Mouse (Mus musculus): ENCODE data around the gene Gadd45g.

The Gadd45g gene

GRCm38 (mm10) chr13:51832491-51832890 lies 14.0 kb upstream of the Gadd45g start:
- intact Hi-C loops (cut with DNase I): loop anchor here (10.0 kb wide), 1 partner anchor 792 kb away; no protein-coding TSS in a partner anchor

GRCm38 (mm10) chr13:51833611-51834010 lies 12.9 kb upstream of the Gadd45g start:
- intact Hi-C loops (cut with DNase I): loop anchor here (10.0 kb wide), 1 partner anchor 791 kb away; no protein-coding TSS in a partner anchor

GRCm38 (mm10) chr13:51834024-51834423 lies 12.5 kb upstream of the Gadd45g start:
- intact Hi-C loops (cut with DNase I): loop anchor here (10.0 kb wide), 1 partner anchor 791 kb away; no protein-coding TSS in a partner anchor

DNA sequence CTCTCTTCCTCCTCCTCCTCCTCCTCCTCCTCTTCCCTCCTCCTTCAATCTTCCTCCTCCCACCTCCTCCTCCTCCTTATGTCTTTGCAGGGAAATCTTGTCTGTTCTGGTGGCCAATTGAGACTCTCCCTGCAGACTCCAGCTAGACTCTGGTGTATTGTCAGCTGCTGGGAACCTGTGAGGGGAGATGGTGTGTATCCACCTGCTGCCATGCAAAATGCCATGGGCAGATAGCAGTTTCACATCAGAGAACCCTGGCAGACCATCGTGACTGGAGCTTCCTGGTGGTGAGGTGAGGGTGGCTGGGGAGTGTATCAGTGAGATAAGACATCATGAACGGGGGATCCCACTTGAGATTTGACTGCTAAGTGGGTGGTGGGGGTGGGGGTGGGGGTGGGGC lies 12.0 kb upstream of the Gadd45g start:
- intact Hi-C loops (cut with DNase I): loop anchor here (10.0 kb wide), 1 partner anchor 790 kb away; no protein-coding TSS in a partner anchor

DNA sequence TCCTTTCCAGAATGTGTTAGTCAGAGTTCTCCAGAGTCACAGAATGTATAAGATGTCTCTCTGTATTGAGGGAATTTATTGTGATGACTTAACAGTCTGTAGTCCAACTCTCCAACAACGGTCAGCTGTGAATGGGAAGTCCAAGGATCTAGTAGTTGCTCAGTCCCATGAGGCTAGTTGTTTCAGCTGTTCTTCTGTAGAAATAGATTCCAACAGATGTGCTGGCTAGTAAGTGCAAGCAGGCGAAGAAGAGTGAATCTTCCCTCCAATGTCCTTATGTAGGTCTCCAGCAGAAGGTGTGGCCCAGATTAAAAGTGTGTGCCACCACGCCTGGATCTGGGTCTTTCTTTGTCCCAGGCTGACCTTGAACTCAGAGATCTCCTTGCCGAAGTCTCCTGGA lies 11.3 kb upstream of the Gadd45g start:
- intact Hi-C loops (cut with DNase I): loop anchor here (5.0 to 10.0 kb wide), 2 partner anchors 697 to 790 kb away; partner anchors contain the start of gene Diras2

DNA sequence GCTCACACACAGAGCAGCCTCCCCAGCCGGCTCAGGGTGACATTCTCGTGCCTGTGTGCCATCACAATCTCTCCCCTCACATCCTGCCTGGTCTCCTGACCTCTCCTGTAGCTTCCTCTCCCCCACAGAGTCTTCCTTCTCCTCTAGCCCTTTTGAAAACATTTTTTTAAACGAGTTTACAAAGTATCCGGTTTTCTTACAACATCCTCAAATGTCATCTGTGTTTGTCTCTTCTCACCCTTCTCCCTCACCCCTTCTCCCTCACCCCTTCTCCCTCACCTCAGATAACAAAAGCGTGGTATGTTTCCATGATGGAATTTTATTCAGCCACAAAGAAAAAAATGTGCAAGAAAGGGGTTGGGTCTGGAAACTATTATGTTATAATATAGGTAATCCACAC lies 9.1 kb upstream of the Gadd45g start:
- intact Hi-C loops (cut with DNase I): loop anchor here (5.0 to 10.0 kb wide), 2 partner anchors 695 to 787 kb away; partner anchors contain the start of gene Diras2

GRCm38 (mm10) chr13:51839250-51840026 lies 7.0 kb upstream of the Gadd45g start:
- intact Hi-C loops (cut with DNase I): loop anchor here (5.0 to 10.0 kb wide), 2 partner anchors 693 to 785 kb away; partner anchors contain the start of gene Diras2

DNA sequence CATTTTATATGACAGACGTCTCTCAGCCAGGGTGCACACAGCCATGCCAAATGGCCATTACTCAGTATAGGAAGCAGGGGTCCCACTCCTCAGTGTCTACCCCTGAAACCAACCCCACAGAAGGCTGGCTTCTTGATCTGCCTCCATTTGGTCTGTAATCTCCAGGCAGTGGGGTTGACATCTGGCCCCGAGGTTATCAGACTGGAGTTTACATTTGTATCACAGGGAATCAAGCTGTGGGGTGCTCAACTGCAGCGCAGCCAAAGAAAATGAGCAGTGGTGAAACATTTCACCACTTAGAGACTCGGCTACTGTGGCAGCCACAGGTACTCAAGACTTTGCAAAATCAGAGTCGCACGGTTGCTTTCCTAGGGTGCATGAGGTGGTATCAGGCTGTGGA lies 5.8 kb upstream of the Gadd45g start:
- intact Hi-C loops (cut with DNase I): no loop called here

DNA sequence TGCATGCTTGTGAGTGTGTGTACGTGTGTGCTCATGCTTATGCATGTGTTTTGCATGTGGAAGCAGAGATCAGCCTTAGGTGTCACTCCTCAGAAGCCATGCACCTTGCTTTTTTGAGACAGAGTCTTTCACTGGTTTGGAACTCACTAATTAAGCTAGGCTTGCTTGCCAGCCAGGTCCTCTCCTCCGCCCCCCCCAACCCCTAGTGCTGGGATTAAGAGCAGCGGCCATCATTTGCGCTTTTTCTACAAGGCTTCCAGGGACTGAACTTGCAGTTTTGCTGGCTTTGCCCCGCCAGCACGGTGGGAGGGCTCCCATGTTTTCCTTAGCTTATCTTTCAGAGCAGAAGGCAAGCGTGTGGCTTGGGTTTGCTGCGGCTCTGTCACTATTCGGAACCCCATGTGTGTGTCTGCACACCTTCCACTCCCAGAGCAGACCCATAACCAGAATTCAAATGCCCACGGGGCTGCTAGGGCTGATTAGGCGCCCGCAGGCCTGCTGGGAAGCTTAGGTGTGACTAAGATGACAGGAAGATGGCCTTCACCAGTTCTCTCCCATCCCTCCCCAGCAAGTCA lies 4.8 kb upstream of the Gadd45g start:
- intact Hi-C loops (cut with DNase I): no loop called here

DNA sequence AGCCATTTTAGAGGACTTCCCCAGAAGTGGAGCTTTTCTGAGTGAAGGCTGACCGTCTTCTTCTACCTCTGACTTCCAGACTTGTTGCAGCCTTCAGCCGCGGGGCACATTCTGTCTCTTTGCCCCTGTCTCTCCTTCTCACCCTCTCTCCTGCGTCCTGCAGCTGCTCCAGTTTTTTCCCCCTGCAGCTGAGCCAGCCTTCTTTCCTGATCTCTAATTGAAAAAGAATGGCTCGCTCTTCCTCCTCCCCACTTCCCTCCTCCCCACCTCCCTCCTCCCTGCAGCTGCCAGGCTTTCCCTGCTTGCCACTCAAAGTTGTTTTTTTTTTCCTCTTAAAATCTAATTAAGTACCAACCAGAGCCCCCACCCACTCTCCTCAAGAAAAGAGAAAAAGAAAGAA lies 4.3 kb upstream of the Gadd45g start:
- intact Hi-C loops (cut with DNase I): no loop called here

DNA sequence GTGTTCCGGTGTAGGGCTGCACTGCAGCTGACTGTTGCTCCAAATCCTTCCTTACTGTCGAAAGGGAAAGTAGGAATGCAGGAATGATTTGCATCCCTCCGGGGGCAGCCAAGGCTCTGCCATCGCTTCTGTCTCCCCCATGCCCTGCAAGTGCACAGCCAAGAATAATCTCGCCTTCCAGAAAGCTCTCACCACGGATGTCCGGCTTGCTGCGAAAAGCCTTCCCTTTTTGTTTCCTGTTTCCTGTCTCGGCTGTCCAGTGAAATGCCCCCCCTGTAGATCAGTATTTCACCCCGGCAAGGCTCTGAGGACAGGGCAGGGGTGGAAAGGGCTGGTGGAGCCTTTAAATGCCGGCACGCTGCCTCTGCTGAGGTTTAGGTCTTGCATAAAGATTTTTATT lies 3.7 kb upstream of the Gadd45g start:
- intact Hi-C loops (cut with DNase I): no loop called here

DNA sequence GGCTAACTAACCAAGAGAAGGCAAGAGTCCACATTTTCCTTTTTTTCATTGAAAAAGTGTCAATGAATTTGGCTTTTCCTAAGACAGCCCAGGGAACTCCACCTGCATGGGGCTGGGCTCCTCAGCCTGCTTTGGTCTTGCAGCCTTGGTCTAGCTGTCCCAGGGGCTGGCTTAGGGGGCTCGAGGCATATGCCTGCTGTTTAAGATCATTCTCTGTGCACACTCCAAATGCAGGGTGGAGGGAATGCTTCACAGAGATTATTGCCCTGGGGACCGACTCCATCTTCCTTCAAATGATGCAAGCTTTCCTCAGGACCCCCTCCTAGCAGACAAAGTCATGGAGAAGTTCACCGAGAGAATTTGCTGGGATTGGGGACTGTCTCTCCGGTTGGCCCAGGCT lies 3.2 kb upstream of the Gadd45g start:
- intact Hi-C loops (cut with DNase I): no loop called here

GRCm38 (mm10) chr13:51844118-51844517 lies 2.4 kb upstream of the Gadd45g start:
- intact Hi-C loops (cut with DNase I): loop anchor here (2.0 kb wide), 1 partner anchor 379 kb away; no protein-coding TSS in a partner anchor

DNA sequence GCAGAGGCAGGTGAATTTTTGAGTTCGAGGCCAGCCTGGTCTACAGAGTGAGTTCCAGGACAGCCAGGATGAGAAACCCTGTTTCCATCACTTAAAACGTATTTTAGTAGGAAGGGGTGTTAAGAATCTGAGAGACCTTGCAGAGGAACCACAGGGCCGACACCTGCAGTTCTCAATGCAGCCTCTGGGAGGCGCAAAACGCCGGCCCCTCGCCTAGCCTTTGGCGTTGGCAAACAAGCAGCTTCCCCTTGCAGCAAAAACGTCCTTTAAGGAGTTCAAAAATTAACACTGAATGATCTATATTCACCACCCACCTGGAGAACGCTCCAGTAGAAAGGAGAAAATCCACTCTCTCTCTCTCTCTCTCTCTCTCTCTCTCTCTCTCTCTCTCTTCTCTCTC lies 1.8 kb upstream of the Gadd45g start:
- intact Hi-C loops (cut with DNase I): loop anchor here (2.0 to 5.0 kb wide), 4 partner anchors 58 to 378 kb away; no protein-coding TSS in a partner anchor

- intact Hi-C loops (cut with DNase I): loop anchor here (2.0 to 5.0 kb wide), 4 partner anchors 57 to 378 kb away; no protein-coding TSS in a partner anchor
These were observed 1.4 kb upstream of the Gadd45g start for GRCm38 (mm10) chr13:51845072-51845471.

- intact Hi-C loops (cut with DNase I): loop anchor here (2.0 to 5.0 kb wide), 4 partner anchors 57 to 377 kb away; no protein-coding TSS in a partner anchor
These were observed 787 bp upstream of the Gadd45g start for GRCm38 (mm10) chr13:51845591-51846191.

DNA sequence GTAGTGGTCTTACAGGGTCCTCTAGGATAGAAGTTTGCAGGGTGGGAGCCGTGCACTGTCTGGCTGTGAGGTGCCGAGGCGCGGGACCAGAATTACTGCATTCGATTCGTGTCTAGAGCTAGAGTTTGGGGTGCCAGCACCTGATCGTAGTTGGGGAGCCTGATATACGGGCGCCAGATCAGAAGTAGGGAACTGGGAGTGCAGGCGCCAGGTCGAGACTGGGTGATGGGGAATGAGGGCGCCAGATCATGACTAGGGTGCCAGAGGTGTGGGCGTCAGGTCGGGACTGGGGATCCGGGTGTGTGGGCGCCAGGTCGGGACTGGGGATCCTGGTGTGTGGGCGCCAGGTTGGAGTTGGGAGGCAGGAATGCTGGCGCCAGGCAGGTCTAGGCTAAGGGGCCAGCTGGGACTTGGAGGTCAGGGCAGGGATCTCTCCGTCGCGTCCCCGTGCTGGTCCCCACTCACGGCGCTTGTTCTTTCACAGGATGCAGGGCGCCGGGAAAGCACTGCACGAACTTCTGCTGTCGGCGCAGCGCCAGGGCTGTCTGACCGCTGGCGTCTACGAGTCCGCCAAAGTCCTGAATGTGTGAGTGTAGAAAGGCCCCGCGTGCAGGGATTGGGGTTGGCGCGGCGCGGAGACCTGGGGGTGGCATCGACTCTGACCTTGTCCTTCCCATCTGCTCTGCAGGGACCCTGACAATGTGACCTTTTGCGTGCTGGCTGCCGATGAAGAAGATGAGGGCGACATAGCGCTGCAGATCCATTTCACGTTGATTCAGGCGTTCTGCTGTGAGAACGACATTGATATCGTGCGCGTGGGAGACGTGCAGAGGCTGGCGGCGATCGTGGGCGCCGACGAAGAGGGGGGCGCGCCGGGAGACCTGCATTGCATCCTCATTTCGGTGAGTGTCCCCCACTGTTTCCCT lies 653 bp downstream of the Gadd45g start:
- intact Hi-C loops (cut with DNase I): loop anchor here (5.0 kb wide), 3 partner anchors 55 to 175 kb away; no protein-coding TSS in a partner anchor

- intact Hi-C loops (cut with DNase I): loop anchor here (5.0 kb wide), 3 partner anchors 54 to 174 kb away; no protein-coding TSS in a partner anchor
These were observed 1.6 kb downstream of the Gadd45g start for GRCm38 (mm10) chr13:51847979-51848480.

DNA sequence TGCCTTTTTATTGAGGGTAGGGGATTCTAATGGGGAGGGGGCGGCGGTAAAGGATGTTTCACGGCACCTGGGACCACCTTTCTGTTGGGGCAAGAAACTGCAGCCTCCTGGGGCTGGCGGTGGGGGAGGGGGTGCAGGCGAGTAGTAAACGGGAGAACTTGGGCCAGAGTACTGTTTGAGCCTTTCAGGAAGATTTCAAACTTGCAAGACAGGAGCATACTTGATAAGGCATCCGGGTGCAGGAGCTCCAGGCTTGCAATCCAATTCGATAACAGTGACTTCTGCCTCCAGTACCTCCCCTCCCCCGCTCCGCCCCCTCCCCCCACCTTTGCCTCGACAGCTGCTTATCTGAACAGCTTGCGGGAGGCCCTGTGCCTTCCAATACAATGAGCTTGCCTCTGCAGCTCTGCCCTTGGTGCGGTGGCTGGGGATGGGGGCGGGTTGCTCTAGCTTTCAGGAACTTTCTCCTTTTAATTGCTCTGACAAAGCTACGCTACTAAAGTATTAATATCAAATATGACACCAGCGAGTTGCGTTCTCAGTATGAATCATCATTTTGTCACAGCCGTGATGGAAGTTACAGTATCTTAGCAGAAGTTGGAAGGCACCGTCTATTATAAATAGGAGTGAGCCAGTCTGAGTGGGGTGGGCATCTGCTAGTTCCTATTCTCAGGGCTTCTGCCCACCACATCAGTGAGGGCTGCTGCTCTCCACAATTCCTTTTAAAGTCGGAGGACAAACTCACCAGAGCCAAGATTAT lies 2.2 kb downstream of the Gadd45g start:
- intact Hi-C loops (cut with DNase I): loop anchor here (5.0 kb wide), 3 partner anchors 54 to 174 kb away; no protein-coding TSS in a partner anchor
